Mouse (Mus musculus) pancreas, adult 10 weeks (tissue): ENCODE measurements around the gene Smim10l1. TPM values are rescaled to one million over a fixed set of nuclear protein-coding genes. Genes with fewer than 3 reads are reported as not detected.

Experiments used
- polyA plus RNA-seq: library from polyadenylated mRNA; stranded (reverse); fragments of 350-450 nt; fragmentation: Illumina TruSeq; extraction: RNeasy Lipid Tissue Mini Kit (QIAGEN cat#74804); gene quantifications from one replicate; pipeline ENCODE4 v1.2.3, GENCODE M21; 2015; ENCODE audit warnings: low read depth, low replicate concordance; ENCODE audit not compliant: insufficient read depth

Smim10l1 gene
- 18.2 TPM for polyA plus RNA-seq

DNA sequence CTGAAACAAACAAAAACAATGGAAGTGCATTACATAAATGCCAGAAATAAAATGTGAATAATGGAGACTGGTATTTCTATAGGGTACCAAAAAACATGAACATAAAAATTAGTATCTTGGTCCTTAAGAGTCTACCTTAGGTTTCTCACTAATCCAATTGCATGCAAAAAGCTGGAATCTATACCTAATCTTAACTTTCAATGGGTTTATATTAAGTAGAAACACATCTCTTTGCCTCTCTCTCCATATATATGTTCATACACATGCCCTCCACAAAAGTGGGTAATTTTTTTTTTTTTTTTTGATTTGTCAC lies at the start of gene Smim10l1:
Gene Smim10l1, plus strand, starts transcription at position 301 of the 313 bp plus-strand sequence.

DNA sequence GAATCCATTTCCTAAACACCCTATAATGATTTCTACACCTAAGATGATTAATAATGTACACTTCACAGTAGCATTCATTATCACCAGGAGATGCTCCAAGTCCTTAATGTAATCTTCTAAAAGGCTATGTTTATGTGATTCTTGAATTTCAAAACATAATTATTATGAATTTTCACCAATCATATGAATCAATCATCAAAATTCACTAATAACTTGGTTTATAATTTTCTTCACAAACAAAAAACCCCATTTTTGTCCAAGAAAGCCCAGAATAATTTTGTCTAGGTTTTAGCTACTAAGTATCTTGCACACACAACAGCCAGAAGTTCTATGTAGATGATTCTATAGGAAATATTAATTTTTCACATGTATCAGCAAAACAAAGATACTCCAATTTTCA lies 49.0 kb upstream of the Smim10l1 start, which contains the start of gene Tas2r140:
Gene Tas2r140, minus strand, starts transcription at position 101 of the 400 bp plus-strand sequence.

Other genes with a start within 250 kb of the Smim10l1 start
- not detected for gene Tas2r116, start 249.5 kb upstream of the Smim10l1 start, polyA plus RNA-seq
- gene Tas2r110, start 236.9 kb upstream of the Smim10l1 start, polyA plus RNA-seq, result not detected
- gene Tas2r113, start 211.9 kb upstream of the Smim10l1 start, polyA plus RNA-seq, result not detected
- not detected for gene Tas2r125, start 195.3 kb upstream of the Smim10l1 start, polyA plus RNA-seq
- not detected for gene Tas2r129, start 153.8 kb upstream of the Smim10l1 start, polyA plus RNA-seq
- not detected for gene Tas2r131, start 147.0 kb upstream of the Smim10l1 start, polyA plus RNA-seq
- not detected for gene Tas2r109, start 123.9 kb upstream of the Smim10l1 start, polyA plus RNA-seq
- not detected for gene Tas2r103, start 67.8 kb upstream of the Smim10l1 start, polyA plus RNA-seq
- not detected for gene Tas2r140, start 49.1 kb upstream of the Smim10l1 start, polyA plus RNA-seq
- not detected for gene 5530400C23Rik, start 187.3 kb downstream of the Smim10l1 start, polyA plus RNA-seq